Mouse (Mus musculus): Measurements from ENCODE around the gene Piwil1. TPM values are rescaled to one million over a fixed set of nuclear protein-coding genes. Genes with fewer than 3 reads are reported as not detected.
A peak's percentile ranks its signal among the peaks of the same experiment; 100 is the strongest.

Piwil1 gene
- polyA plus RNA-seq, 1 experiment from 2014 or later = not detected

DNA sequence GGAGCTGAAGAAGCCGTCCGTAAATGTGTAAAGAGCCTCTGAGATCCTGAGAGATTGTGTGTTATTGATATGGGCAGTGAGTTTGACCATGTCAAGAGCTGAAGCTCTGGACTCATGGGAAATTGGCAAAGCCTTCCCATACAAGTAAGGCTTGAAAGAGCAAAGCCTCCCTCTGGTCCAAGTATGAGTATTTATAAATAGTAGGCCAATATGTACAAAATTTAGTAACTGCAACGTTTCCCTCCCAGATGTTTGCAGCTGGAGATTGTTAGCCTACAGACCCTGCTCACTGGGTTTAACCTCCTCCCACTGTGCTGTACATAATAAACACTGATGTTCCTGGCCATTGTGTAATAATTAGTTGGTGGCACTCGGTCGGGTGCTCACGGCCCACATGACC lies 24.5 kb upstream of the Piwil1 start:
- H3K4me2 ChIP-seq (ENCODE audit: low read length) = no peak overlapping the region
- ATAC-seq (no peak), DNase-seq (ENCODE audit: low spot score) (no peak)
- no peak overlapping the region for H3K27ac ChIP-seq (ENCODE audit: low read depth, low read length)
- no peaks in the 10 kb centered on the region for H3K36me3 ChIP-seq (ENCODE audit: control insufficient read depth, insufficient read depth, low read length)
- H3K4me3 ChIP-seq (ENCODE audit: low read depth, low read length) = no peak overlapping the region
- H3K27me3 ChIP-seq (replicated peaks; ENCODE audit: control insufficient read depth, insufficient read depth, low read length) = no peaks in the 10 kb centered on the region
- WGBS = 87% methylated on average over 6 of the region's 6 CpGs
- no peaks in the 10 kb centered on the region for H3K9me3 ChIP-seq (replicated peaks; ENCODE audit: control insufficient read depth, low read length)
- H3K4me1 ChIP-seq (ENCODE audit: control insufficient read depth, insufficient read depth, low read length) = no peaks in the 10 kb centered on the region
- H3K9ac ChIP-seq (ENCODE audit: low read length) = no peak overlapping the region

DNA sequence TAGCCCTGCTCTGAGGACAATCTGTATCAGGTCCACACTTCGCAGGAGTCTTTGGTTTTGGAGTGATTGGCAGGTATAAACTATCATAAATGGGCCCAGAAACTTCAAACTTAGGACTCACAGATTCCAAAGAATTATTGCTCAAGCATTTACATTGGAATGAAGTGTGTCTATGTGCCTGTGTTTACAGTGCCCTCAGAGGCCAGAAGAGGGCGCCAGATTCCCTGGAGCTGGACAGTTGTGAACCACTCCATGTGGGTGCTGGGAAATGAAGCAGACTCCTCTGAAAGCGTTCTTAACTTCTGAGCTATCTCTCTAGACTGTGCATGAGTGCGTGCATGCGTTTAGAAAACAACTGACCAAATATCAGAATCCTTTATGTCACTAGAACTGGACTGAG lies 20.9 kb upstream of the Piwil1 start:
- H3K27ac ChIP-seq (ENCODE audit: low read depth, low read length) = no peak overlapping the region
- ATAC-seq (no peak), DNase-seq (ENCODE audit: low spot score) (peak; percentile 27)
- no peaks in the 10 kb centered on the region; the same call in 1 of the 2 replicates for H3K9me3 ChIP-seq (replicated peaks; ENCODE audit: control insufficient read depth, low read length)
- H3K4me3 ChIP-seq (ENCODE audit: low read depth, low read length) = no peak overlapping the region
- H3K9ac ChIP-seq (ENCODE audit: low read length) = no peak overlapping the region
- peaks cover 5% of the 10 kb centered on the region; the same call in 1 of the 2 replicates for H3K27me3 ChIP-seq (replicated peaks; ENCODE audit: control insufficient read depth, insufficient read depth, low read length)
- 42% methylated on average over 5 of the region's 5 CpGs for WGBS
- H3K4me1 ChIP-seq (ENCODE audit: control insufficient read depth, insufficient read depth, low read length) = peaks cover 3% of the 10 kb centered on the region; the same call in 1 of the 2 replicates
- no peak overlapping the region for H3K4me2 ChIP-seq (ENCODE audit: low read length)
- H3K36me3 ChIP-seq (ENCODE audit: control insufficient read depth, insufficient read depth, low read length) = no peaks in the 10 kb centered on the region

DNA sequence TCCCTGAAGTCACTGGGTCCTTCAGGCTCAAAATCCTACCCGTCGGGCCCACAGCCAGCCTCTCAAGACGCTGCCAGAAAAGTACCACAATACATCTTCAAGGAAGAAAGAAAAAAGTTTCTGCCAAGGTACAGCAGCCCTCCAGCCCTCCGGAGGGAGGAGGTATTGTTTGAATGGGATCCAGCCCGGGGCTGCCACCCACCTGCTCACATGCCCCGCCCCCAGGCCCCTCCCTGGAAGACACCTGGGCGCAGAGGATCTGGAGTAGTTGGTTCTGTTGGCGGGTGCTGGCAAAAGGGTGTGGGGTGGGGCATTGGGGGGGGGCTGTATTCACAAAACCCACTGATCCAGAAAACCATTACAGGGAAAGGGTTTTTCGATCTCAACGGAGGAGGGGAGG lies 18.1 kb upstream of the Piwil1 start:
- Histone ChIP-seq H3K4me2 (ENCODE audit: low read length) (peak overlapping the region; percentile 26), H3K9ac (ENCODE audit: low read length) (no peak overlapping the region), H3K27me3 (replicated peaks; ENCODE audit: control insufficient read depth, insufficient read depth, low read length) (peaks cover 5% of the 10 kb centered on the region; the same call in 1 of the 2 replicates), H3K27ac (ENCODE audit: low read depth, low read length) (no peak overlapping the region), H3K4me3 (ENCODE audit: low read depth, low read length) (no peak overlapping the region), H3K4me1 (ENCODE audit: control insufficient read depth, insufficient read depth, low read length) (peaks cover 3% of the 10 kb centered on the region; the same call in 1 of the 2 replicates), H3K36me3 (ENCODE audit: control insufficient read depth, insufficient read depth, low read length) (no peaks in the 10 kb centered on the region), H3K9me3 (replicated peaks; ENCODE audit: control insufficient read depth, low read length) (peaks cover 2% of the 10 kb centered on the region; the same call in 1 of the 2 replicates)
- peak; percentile 23; the same call in 1 of the 2 replicates for ATAC-seq
- DNase-seq (ENCODE audit: low spot score) = peak; percentile 49
- WGBS = 5% methylated on average over 10 of the region's 10 CpGs

DNA sequence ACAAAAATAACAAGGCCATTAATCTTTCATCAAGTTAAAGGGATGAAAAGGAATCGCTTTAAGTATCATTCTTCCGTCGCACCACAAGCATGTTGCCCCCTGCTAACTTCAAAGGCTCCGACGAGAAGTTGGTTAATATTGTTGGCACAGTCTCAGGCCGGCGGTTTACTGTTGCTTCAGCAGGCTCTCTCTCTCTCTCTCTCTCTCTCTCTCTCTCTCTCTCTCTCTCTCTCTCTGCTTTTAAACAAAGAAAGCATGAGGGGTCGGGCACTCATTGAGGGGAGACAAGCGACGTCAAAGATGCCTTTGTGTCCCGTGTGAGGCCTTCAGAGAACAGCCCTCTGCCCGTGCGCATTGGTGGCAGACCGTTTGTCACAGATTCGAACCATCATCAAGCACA lies 17.7 kb upstream of the Piwil1 start:
- Histone ChIP-seq H3K27me3 (replicated peaks; ENCODE audit: control insufficient read depth, insufficient read depth, low read length) (peaks cover 5% of the 10 kb centered on the region; the same call in 1 of the 2 replicates), H3K4me2 (ENCODE audit: low read length) (peak overlapping the region; percentile 26), H3K9ac (ENCODE audit: low read length) (no peak overlapping the region), H3K27ac (ENCODE audit: low read depth, low read length) (no peak overlapping the region), H3K4me3 (ENCODE audit: low read depth, low read length) (no peak overlapping the region), H3K9me3 (replicated peaks; ENCODE audit: control insufficient read depth, low read length) (peaks cover 2% of the 10 kb centered on the region; the same call in 1 of the 2 replicates), H3K4me1 (ENCODE audit: control insufficient read depth, insufficient read depth, low read length) (peaks cover 3% of the 10 kb centered on the region; the same call in 1 of the 2 replicates), H3K36me3 (ENCODE audit: control insufficient read depth, insufficient read depth, low read length) (no peaks in the 10 kb centered on the region)
- DNase-seq (ENCODE audit: low spot score) = peak; percentile 77
- peak; percentile 50 for ATAC-seq
- 2% methylated on average over 15 of the region's 15 CpGs for WGBS

DNA sequence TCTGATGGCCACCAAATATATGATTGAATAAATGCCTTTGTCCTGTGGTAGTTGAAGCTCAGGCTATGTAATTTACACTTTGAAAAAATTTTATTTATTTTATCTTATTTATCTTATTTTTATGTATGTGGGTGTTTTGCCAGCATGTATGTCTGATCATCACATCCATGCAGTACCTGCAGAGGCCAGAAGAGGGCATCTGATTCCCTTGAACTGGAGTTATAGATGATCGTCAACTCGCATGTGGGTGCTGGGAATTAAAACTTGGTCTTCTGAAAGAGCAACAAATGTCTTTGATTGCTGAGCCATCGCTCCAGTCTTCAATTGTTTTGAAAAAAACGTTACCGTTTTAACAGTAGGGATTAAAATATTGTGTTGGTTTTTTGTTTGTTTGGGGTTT lies 15.2 kb upstream of the Piwil1 start:
- ATAC-seq (no peak), DNase-seq (ENCODE audit: low spot score) (no peak)
- no peaks in the 10 kb centered on the region for H3K36me3 ChIP-seq (ENCODE audit: control insufficient read depth, insufficient read depth, low read length)
- no peak overlapping the region for H3K9ac ChIP-seq (ENCODE audit: low read length)
- peaks cover 3% of the 10 kb centered on the region; the same call in 1 of the 2 replicates for H3K4me1 ChIP-seq (ENCODE audit: control insufficient read depth, insufficient read depth, low read length)
- H3K4me3 ChIP-seq (ENCODE audit: low read depth, low read length) = no peak overlapping the region
- H3K27me3 ChIP-seq (replicated peaks; ENCODE audit: control insufficient read depth, insufficient read depth, low read length) = peaks cover 5% of the 10 kb centered on the region; the same call in 1 of the 2 replicates
- no peak overlapping the region for H3K4me2 ChIP-seq (ENCODE audit: low read length)
- H3K27ac ChIP-seq (ENCODE audit: low read depth, low read length) = no peak overlapping the region
- 84% methylated on average over 5 of the region's 5 CpGs for WGBS
- peaks cover 2% of the 10 kb centered on the region; the same call in 1 of the 2 replicates for H3K9me3 ChIP-seq (replicated peaks; ENCODE audit: control insufficient read depth, low read length)

DNA sequence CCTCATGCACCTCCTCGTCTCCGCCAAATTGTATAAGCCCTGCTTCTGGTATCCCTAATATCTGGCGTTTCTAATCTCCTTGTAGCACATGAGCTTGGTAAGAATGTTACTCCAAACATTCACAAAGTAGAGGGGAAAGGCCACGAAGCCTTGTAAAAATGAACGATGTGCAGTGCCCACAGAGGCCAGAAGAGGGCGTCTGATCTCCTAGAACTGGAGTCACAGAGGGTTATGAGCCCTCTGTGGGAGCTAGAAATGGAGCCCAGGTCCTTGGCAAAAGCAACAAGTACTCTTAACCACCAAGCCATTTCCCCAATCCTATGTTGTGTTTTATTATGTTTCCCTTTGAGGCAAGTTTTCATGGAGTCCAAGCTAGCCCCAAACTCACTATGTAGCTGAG lies 8.2 kb upstream of the Piwil1 start:
- ATAC-seq = no peak
- Histone ChIP-seq H3K4me2 (ENCODE audit: low read length) (no peak overlapping the region), H3K36me3 (ENCODE audit: control insufficient read depth, insufficient read depth, low read length) (no peaks in the 10 kb centered on the region), H3K9ac (ENCODE audit: low read length) (no peak overlapping the region), H3K9me3 (replicated peaks; ENCODE audit: control insufficient read depth, low read length) (no peaks in the 10 kb centered on the region), H3K4me1 (ENCODE audit: control insufficient read depth, insufficient read depth, low read length) (no peaks in the 10 kb centered on the region), H3K27me3 (replicated peaks; ENCODE audit: control insufficient read depth, insufficient read depth, low read length) (0 out of 2 replicates have a peak, but pooled peaks cover 2% of the 10 kb centered on the region), H3K4me3 (ENCODE audit: low read depth, low read length) (no peak overlapping the region), H3K27ac (ENCODE audit: low read depth, low read length) (no peak overlapping the region)
- 77% methylated on average over 6 of the region's 6 CpGs for WGBS
- DNase-seq (ENCODE audit: low spot score) = no peak

DNA sequence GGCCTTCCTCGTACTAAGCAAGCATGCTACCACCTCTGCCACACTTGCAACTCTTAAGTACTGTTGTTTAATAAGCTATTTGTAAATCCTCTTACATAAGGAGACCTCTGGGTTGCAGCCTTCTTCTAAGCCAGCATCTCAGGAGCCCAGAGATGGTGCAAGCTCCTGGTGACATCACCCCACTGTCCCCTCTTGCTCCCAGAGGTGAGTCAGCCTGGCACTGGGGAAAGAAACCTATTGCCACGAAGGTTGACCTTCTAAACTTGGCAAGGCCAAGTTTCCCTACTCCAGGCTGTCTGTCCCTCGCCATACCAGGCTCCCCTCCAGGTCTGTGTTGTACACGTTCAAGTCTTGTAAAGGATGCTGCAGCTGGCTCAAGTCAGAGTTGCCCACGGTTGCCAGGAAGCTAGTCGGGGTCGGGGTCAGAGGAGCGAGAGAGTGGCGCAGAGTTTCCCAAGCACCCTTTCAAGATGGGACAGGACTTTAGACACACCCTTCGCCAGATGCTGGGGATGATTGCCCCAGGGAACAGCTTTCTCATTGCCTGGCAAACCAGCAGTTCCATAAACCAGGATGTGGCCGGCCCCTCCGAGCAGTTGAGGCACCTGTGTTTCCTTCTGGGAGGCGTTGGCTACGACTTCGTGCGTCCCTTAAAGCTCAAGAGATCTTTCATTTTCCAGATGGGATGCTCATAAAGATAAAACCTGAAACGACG lies 7.6 kb upstream of the Piwil1 start:
- DNase-seq (ENCODE audit: low spot score) (no peak), ATAC-seq (no peak)
- Histone ChIP-seq H3K4me3 (ENCODE audit: low read depth, low read length) (no peak overlapping the region), H3K27me3 (replicated peaks; ENCODE audit: control insufficient read depth, insufficient read depth, low read length) (0 out of 2 replicates have a peak, but pooled peaks cover 2% of the 10 kb centered on the region), H3K4me1 (ENCODE audit: control insufficient read depth, insufficient read depth, low read length) (no peaks in the 10 kb centered on the region), H3K27ac (ENCODE audit: low read depth, low read length) (no peak overlapping the region), H3K4me2 (ENCODE audit: low read length) (no peak overlapping the region), H3K36me3 (ENCODE audit: control insufficient read depth, insufficient read depth, low read length) (no peaks in the 10 kb centered on the region), H3K9ac (ENCODE audit: low read length) (no peak overlapping the region), H3K9me3 (replicated peaks; ENCODE audit: control insufficient read depth, low read length) (no peaks in the 10 kb centered on the region)
- WGBS = 86% methylated on average over 18 of the region's 18 CpGs

DNA sequence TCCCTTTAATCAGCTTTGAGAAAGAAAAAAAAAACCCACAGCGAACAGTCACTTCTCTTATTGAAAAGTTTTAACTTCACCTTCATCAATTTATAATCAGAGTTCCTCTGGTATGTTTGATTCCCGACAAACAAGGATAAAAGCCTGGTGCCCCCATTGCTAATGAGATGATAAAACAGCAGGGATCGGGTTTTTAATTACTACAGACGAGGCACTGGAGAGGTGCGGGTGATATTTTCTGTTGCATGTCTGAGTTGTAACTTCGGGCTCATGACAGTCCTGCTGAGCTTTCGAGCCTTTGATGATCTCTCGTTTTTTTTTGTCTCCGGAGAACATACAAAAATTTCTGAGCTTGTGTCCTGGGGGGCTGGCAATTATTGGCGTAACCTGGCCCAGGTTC lies 5.5 kb upstream of the Piwil1 start:
- H3K9me3 ChIP-seq (replicated peaks; ENCODE audit: control insufficient read depth, low read length) = no peaks in the 10 kb centered on the region
- no peaks in the 10 kb centered on the region for H3K4me1 ChIP-seq (ENCODE audit: control insufficient read depth, insufficient read depth, low read length)
- no peak overlapping the region for H3K27ac ChIP-seq (ENCODE audit: low read depth, low read length)
- no peak overlapping the region for H3K4me3 ChIP-seq (ENCODE audit: low read depth, low read length)
- no peak overlapping the region for H3K9ac ChIP-seq (ENCODE audit: low read length)
- WGBS = 33% methylated on average over 10 of the region's 10 CpGs
- H3K36me3 ChIP-seq (ENCODE audit: control insufficient read depth, insufficient read depth, low read length) = no peaks in the 10 kb centered on the region
- DNase-seq (ENCODE audit: low spot score) (peak; percentile 18), ATAC-seq (no peak)
- no peak overlapping the region for H3K4me2 ChIP-seq (ENCODE audit: low read length)
- H3K27me3 ChIP-seq (replicated peaks; ENCODE audit: control insufficient read depth, insufficient read depth, low read length) = 0 out of 2 replicates have a peak, but pooled peaks cover 2% of the 10 kb centered on the region

DNA sequence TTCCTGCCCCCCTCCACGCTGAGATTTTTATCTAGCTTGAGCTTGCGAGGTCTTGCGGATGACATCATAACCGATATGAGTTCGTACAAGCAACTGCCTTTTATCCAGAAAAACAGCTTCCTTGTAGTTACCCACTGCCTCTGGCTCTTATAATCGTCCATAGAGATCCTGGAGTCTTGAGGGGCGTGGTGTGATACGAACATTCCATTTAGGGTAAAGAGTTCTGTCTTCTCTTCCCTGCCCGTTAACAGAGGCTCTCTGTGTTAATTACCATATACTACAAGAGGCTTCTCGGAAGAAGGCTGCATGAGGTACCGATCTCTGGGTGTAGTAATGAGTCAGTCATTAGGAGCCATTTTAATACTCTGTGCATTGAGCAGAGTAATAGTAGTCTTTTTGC lies 1.6 kb upstream of the Piwil1 start:
- DNase-seq (ENCODE audit: low spot score) (no peak), ATAC-seq (no peak)
- H3K4me3 ChIP-seq (ENCODE audit: low read depth, low read length) = no peak overlapping the region
- no peaks in the 10 kb centered on the region for H3K9me3 ChIP-seq (replicated peaks; ENCODE audit: control insufficient read depth, low read length)
- H3K9ac ChIP-seq (ENCODE audit: low read length) = no peak overlapping the region
- H3K27ac ChIP-seq (ENCODE audit: low read depth, low read length) = no peak overlapping the region
- H3K27me3 ChIP-seq (replicated peaks; ENCODE audit: control insufficient read depth, insufficient read depth, low read length) = 0 out of 2 replicates have a peak, but pooled peaks cover 2% of the 10 kb centered on the region
- H3K4me1 ChIP-seq (ENCODE audit: control insufficient read depth, insufficient read depth, low read length) = no peaks in the 10 kb centered on the region
- 53% methylated on average over 11 of the region's 11 CpGs for WGBS
- H3K36me3 ChIP-seq (ENCODE audit: control insufficient read depth, insufficient read depth, low read length) = no peaks in the 10 kb centered on the region
- H3K4me2 ChIP-seq (ENCODE audit: low read length) = no peak overlapping the region

All from forebrain, embryonic 14.5 days (tissue).